Mouse (Mus musculus): ENCODE results near the gene Ctnna2.

DNA sequence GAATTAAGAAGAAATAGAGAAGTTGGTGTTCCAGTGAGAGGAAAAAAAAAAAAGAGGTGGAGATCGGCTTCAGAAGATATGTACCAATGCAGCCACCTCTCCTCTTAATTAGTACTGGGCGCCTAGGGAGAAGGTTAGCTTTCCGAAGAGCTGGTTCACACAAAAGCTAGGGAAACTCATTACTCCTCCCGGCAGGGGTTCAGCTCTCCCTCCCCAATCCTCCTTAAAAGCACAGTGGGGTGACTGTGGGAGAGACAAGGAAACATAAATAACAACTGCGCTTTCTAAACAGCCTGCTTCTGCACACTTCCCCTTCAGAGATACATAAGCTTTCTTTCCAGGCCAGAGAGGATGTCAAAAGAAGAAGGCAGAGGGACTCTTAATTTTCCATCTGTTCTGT, 467.7 kb downstream of the Ctnna2 start:
- TF ChIP-seq CTCF (IDR thresholded peaks at IDR 0.05; ENCODE audit: low read depth, low read length) (no peak), TAL1 (conservative IDR thresholded peaks at IDR 0.05; ENCODE audit: low read depth, low read length) (no peak), GATA1 (IDR thresholded peaks at IDR 0.05; ENCODE audit: borderline replicate concordance, low read length) (no peak)
